Mouse (Mus musculus): ENCODE measurements around the gene Bace2. TPM values are rescaled to one million over a fixed set of nuclear protein-coding genes. Genes with fewer than 3 reads are reported as not detected.
A peak's percentile ranks its signal among the peaks of the same experiment; 100 is the strongest.

Bace2 gene
- 10.0 and 11.2 TPM in 2 replicates for polyA plus RNA-seq (2015; fragmentation: Nextera tagmentation; extraction: Ambion mirVana)

DNA sequence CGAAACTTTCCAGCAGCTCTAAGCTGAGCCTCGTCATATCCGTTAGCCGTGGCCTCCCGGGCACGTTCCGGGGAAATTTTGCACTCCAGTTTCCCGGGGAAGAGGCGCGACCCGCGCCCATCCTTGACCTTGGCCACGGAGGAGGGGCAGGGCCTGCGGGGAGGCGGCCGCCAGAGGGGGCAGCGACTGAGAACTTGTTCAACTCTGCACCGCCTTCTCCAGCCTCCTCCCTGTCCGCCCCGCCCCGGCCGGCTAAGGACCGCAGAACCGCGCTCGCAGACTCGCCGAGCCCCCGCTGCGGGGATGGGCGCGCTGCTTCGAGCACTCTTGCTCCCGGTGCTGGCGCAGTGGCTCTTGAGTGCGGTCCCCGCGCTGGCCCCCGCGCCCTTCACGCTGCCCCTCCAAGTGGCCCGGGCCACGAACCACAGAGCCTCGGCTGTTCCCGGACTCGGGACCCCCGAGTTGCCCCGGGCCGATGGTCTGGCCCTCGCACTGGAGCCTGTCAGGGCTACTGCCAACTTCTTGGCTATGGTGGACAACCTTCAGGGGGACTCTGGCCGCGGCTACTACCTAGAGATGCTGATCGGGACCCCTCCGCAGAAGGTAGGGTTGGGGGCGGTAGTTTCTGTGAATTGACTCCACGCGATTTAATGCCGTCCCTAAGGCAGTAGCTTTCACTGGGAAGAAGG is at the start of gene Bace2:
Bace2 (plus strand) TSS at position 244 of the 689 bp plus-strand sequence.
- ATAC-seq (ENCODE audit: low FRiP score, low TSS enrichment): peak; percentile 92
- Histone ChIP-seq H3K27me3 (ENCODE audit: insufficient read depth, low read length) (peaks cover 23% of the 10 kb centered on the region), H3K9ac (replicated peaks; ENCODE audit: low read length) (peak within 1 kb of the TSS; percentile 61)

DNA sequence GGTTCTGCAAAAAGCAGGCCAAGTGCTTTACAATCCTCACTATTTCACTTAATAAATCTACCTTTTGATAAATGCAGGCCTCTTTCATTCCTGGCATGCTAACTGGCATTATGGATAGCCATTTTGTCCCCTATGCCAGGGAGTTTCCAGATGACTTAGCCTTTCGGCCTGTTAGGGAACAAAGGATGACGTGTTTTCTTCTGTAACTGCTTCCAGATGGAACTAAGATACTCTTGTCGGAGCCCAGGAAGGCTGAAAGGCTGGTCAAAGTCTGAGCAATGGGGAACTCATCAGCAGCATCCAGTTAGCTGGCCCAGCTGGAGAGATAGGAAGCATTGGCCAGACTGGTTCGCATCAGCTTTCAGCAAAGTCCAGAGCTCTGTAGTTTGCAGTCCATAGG is 48.9 kb upstream of the Bace2 start:
- Histone ChIP-seq H3K4me2 (replicated peaks; ENCODE audit: low read depth, low read length) (no peak overlapping the region), H3K9me3 (ENCODE audit: low read length) (no peaks in the 10 kb centered on the region), H3K36me3 (ENCODE audit: insufficient read depth, low read length) (no peaks in the 10 kb centered on the region), H3K9ac (replicated peaks; ENCODE audit: low read length) (no peak overlapping the region), H3K27me3 (ENCODE audit: insufficient read depth, low read length) (no peaks in the 10 kb centered on the region), H3K4me1 (ENCODE audit: insufficient read depth, low read length) (no peaks in the 10 kb centered on the region), H3K27ac (ENCODE audit: low read length) (no peak overlapping the region), H3K4me3 (ENCODE audit: low read length) (no peak overlapping the region)
- 71% methylated on average over 4 of the region's 4 CpGs for WGBS
- ATAC-seq (ENCODE audit: low FRiP score, low TSS enrichment): no peak

More for the DNA sequence above, at the start of gene Bace2:
- Histone ChIP-seq H3K4me3 (ENCODE audit: low read length) (peak within 1 kb of the TSS; percentile 61), H3K27ac (ENCODE audit: low read length) (no peak within 1 kb of the TSS), H3K4me1 (ENCODE audit: insufficient read depth, low read length) (peaks cover 11% of the 10 kb centered on the region), H3K36me3 (ENCODE audit: insufficient read depth, low read length) (no peaks in the 10 kb centered on the region), H3K4me2 (replicated peaks; ENCODE audit: low read depth, low read length) (peak within 1 kb of the TSS; percentile 100), H3K9me3 (ENCODE audit: low read length) (no peaks in the 10 kb centered on the region)
- WGBS: under 1% methylated on average over 57 of the region's 58 CpGs

DNA sequence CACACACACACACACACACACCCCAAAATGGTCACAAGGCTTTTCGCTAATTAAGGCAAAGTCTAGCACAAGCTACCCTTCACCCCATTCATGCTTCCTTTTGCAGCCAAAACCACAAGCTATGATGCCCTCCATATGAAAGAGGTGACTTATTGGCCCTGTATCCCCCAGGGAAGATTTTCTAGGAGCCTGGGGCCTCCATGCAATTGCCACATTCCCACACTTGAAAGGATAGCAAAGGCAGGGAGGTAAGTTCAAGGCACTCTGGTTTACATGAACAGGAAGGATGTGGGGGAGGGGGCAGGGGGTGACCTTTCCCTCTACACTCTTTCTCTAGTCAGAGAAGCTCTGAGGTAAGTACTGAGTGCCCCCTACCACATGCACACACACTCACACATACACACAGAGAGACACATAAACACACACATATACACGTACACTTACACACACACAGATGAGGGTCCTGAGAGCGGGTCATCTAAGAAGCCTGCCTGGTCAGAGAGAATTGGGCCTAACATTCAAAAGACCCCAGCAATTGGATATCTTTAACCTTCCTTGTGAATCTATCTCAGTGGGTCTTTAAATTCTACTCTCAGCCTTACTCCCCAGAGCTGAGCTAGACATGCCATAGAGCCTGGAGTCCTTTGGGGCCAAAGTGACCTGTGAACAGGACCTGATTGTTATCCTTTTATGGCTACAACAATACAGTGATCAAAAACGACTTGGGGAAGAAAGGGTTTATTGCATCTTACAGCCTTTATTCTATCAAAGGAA is 46.6 kb upstream of the Bace2 start:
- Histone ChIP-seq H3K4me2 (replicated peaks; ENCODE audit: low read depth, low read length) (no peak overlapping the region), H3K4me3 (ENCODE audit: low read length) (no peak overlapping the region), H3K9me3 (ENCODE audit: low read length) (no peaks in the 10 kb centered on the region), H3K27me3 (ENCODE audit: insufficient read depth, low read length) (no peaks in the 10 kb centered on the region), H3K36me3 (ENCODE audit: insufficient read depth, low read length) (no peaks in the 10 kb centered on the region), H3K9ac (replicated peaks; ENCODE audit: low read length) (no peak overlapping the region), H3K4me1 (ENCODE audit: insufficient read depth, low read length) (no peaks in the 10 kb centered on the region), H3K27ac (ENCODE audit: low read length) (no peak overlapping the region)
- 58% methylated on average over 4 of the region's 4 CpGs for WGBS
- 0 out of 2 replicates have a peak, but pooled peaks have one; percentile 28 for ATAC-seq (ENCODE audit: low FRiP score, low TSS enrichment)

DNA sequence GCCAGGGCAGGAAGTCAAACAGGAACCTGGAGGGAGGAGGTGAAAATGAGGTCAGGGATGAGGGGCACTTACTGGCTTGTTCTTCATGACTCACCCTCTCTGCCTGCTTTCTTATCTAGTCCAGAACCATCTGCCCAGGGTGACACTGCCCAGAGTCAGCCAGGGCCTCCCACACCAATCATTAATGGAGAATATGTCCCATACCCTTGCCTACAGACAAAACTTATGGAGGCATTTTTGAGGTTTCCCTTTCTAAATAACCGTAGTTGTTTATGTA is 46.0 kb upstream of the Bace2 start:
- ATAC-seq (ENCODE audit: low FRiP score, low TSS enrichment): 0 out of 2 replicates have a peak, but pooled peaks have one; percentile 11
- WGBS: 71% methylated on average over 1 of the region's 1 CpGs
- H3K27me3 ChIP-seq (ENCODE audit: insufficient read depth, low read length): no peaks in the 10 kb centered on the region

DNA sequence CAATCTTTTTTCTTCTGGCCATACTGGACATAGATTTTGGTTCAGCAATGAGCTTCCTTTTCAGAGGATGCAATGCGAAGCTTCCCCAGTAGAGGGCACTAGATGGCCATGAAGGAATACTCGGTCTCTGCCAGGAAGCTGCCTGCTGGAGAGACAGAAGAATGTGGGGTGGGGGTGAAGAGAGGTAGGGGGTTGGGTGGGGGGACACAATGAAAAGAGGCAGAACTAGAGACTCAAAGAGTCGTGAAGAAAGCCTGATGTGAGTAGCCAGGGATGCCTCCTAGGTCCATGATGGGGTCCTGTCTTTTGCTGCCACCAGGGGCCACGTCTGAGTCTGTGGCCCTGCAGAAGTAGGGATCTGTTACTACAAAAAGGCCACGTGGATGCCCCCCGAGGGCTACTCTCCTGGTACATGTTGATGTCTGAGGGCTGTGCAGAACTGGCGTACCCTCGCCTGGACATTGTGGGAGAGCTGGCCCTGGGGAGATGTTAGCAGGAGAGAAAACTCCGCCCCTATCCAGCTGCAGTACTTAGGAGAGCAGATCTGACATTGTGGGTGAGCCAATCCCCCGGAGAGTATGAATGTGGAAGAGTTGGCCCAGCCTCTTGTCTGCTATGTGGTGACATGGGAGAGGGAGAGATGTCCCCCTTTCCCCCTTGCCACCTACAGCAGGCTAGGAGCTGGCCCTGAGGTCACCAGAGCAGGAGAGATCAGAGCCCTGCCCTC is 43.4 kb upstream of the Bace2 start:
- no peak overlapping the region for H3K4me2 ChIP-seq (replicated peaks; ENCODE audit: low read depth, low read length)
- ATAC-seq (ENCODE audit: low FRiP score, low TSS enrichment): peak; percentile 72; the same call in 1 of the 2 replicates
- no peak overlapping the region for H3K4me3 ChIP-seq (ENCODE audit: low read length)
- H3K27ac ChIP-seq (ENCODE audit: low read length): no peak overlapping the region
- no peaks in the 10 kb centered on the region for H3K36me3 ChIP-seq (ENCODE audit: insufficient read depth, low read length)
- WGBS: 33% methylated on average over 10 of the region's 10 CpGs
- H3K27me3 ChIP-seq (ENCODE audit: insufficient read depth, low read length): no peaks in the 10 kb centered on the region
- H3K4me1 ChIP-seq (ENCODE audit: insufficient read depth, low read length): no peaks in the 10 kb centered on the region
- H3K9ac ChIP-seq (replicated peaks; ENCODE audit: low read length): no peak overlapping the region
- no peaks in the 10 kb centered on the region for H3K9me3 ChIP-seq (ENCODE audit: low read length)

More for the DNA sequence above, 46.0 kb upstream of the Bace2 start:
- H3K27ac ChIP-seq (ENCODE audit: low read length): no peak overlapping the region
- H3K4me3 ChIP-seq (ENCODE audit: low read length): no peak overlapping the region
- H3K4me1 ChIP-seq (ENCODE audit: insufficient read depth, low read length): no peaks in the 10 kb centered on the region
- no peaks in the 10 kb centered on the region for H3K9me3 ChIP-seq (ENCODE audit: low read length)
- no peaks in the 10 kb centered on the region for H3K36me3 ChIP-seq (ENCODE audit: insufficient read depth, low read length)
- no peak overlapping the region for H3K4me2 ChIP-seq (replicated peaks; ENCODE audit: low read depth, low read length)
- H3K9ac ChIP-seq (replicated peaks; ENCODE audit: low read length): no peak overlapping the region

DNA sequence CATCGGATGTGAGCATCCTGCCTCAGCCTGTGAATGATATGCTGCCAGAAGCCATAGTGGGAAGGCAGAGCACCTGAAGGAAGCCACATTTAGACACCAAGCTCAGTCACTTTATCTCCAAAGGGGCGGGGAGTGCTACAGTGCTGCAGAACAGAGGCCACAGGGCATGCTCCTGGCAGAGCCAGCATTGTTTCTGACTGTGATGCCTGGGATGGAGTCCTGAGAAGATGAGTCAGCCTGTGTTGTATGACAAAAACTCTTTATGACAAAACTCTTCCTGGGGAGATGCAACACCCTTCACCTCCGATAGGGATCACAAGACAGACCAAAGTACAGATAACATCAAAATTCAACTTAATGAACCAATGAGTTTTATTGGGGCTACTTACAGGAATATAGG is 35.0 kb upstream of the Bace2 start:
- no peak overlapping the region for H3K4me3 ChIP-seq (ENCODE audit: low read length)
- H3K36me3 ChIP-seq (ENCODE audit: insufficient read depth, low read length): no peaks in the 10 kb centered on the region
- no peak overlapping the region for H3K9ac ChIP-seq (replicated peaks; ENCODE audit: low read length)
- no peaks in the 10 kb centered on the region for H3K27me3 ChIP-seq (ENCODE audit: insufficient read depth, low read length)
- WGBS: 90% methylated on average over 3 of the region's 3 CpGs
- H3K27ac ChIP-seq (ENCODE audit: low read length): no peak overlapping the region
- no peaks in the 10 kb centered on the region for H3K9me3 ChIP-seq (ENCODE audit: low read length)
- no peaks in the 10 kb centered on the region for H3K4me1 ChIP-seq (ENCODE audit: insufficient read depth, low read length)
- no peak for ATAC-seq (ENCODE audit: low FRiP score, low TSS enrichment)
- no peak overlapping the region for H3K4me2 ChIP-seq (replicated peaks; ENCODE audit: low read depth, low read length)

DNA sequence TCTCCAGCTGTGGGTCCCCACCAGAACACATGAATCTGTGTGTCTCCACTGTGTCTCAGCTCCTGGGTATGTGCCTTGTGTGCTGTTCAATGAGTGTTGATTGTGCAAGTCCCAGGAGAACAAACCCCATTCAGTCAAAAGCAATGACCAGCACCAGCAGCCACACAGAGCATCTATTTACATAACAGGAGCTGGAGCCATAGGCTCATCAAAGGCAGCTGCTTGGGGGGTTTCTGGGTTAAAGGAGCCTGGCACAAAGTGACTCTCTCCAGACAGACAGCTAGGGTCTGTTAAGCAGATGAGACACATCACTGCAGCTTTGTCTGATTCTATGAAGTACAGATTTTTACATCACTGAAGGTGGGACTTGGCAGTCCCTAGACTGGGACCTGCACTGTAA is 33.9 kb upstream of the Bace2 start:
- Histone ChIP-seq H3K27me3 (ENCODE audit: insufficient read depth, low read length) (no peaks in the 10 kb centered on the region), H3K4me1 (ENCODE audit: insufficient read depth, low read length) (no peaks in the 10 kb centered on the region), H3K27ac (ENCODE audit: low read length) (no peak overlapping the region), H3K9me3 (ENCODE audit: low read length) (no peaks in the 10 kb centered on the region), H3K4me2 (replicated peaks; ENCODE audit: low read depth, low read length) (no peak overlapping the region), H3K9ac (replicated peaks; ENCODE audit: low read length) (no peak overlapping the region), H3K36me3 (ENCODE audit: insufficient read depth, low read length) (no peaks in the 10 kb centered on the region), H3K4me3 (ENCODE audit: low read length) (no peak overlapping the region)
- no peak for ATAC-seq (ENCODE audit: low FRiP score, low TSS enrichment)

DNA sequence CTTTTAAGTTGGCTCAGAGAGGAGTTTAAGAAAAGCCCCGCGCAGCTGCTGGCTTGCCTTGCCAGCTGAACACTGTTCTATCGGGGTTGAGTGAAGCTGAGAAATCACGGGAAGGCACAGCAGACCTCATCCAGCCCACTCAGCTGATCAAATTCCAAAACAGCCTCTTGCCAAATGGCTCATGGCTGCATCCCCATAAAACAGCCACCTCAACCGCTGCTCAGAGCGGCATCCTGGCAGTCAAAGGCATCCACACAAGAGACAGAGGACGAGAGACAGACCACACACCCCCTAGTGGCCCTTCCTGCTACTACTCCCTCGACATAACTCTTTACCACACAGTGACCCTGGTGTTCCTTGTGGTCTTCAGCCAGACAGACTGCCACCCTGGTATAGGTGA is 30.6 kb upstream of the Bace2 start:
- H3K4me2 ChIP-seq (replicated peaks; ENCODE audit: low read depth, low read length): no peak overlapping the region
- no peaks in the 10 kb centered on the region for H3K9me3 ChIP-seq (ENCODE audit: low read length)
- 19% methylated on average over 8 of the region's 8 CpGs for WGBS
- no peaks in the 10 kb centered on the region for H3K36me3 ChIP-seq (ENCODE audit: insufficient read depth, low read length)
- no peak overlapping the region for H3K4me3 ChIP-seq (ENCODE audit: low read length)
- ATAC-seq (ENCODE audit: low FRiP score, low TSS enrichment): no peak
- H3K27ac ChIP-seq (ENCODE audit: low read length): no peak overlapping the region
- no peak overlapping the region for H3K9ac ChIP-seq (replicated peaks; ENCODE audit: low read length)
- H3K27me3 ChIP-seq (ENCODE audit: insufficient read depth, low read length): no peaks in the 10 kb centered on the region
- no peaks in the 10 kb centered on the region for H3K4me1 ChIP-seq (ENCODE audit: insufficient read depth, low read length)

DNA sequence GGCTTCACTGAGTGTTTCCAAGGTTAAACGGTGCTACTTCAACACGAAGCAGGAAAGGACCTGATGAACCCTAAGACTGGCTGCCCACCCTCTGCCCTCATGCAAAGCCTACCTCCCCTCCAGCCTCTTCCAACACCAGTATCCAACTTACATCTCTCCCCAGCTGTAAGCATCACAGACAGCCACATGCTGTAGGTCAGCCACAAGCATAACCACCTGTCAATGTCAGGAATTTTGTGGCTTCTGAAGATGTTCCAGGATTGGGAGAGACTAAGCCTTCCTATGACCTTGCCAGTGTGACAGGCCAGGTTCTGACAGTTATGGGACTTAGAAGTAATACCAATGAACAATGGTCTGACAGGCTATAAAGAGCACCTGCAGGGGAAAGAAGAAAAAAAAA is 27.9 kb upstream of the Bace2 start:
- H3K27ac ChIP-seq (ENCODE audit: low read length): no peak overlapping the region
- H3K9ac ChIP-seq (replicated peaks; ENCODE audit: low read length): no peak overlapping the region
- no peaks in the 10 kb centered on the region for H3K4me1 ChIP-seq (ENCODE audit: insufficient read depth, low read length)
- WGBS: 82% methylated on average over 2 of the region's 2 CpGs
- no peak overlapping the region for H3K4me2 ChIP-seq (replicated peaks; ENCODE audit: low read depth, low read length)
- H3K9me3 ChIP-seq (ENCODE audit: low read length): no peaks in the 10 kb centered on the region
- no peak overlapping the region for H3K4me3 ChIP-seq (ENCODE audit: low read length)
- no peak for ATAC-seq (ENCODE audit: low FRiP score, low TSS enrichment)
- H3K36me3 ChIP-seq (ENCODE audit: insufficient read depth, low read length): no peaks in the 10 kb centered on the region
- no peaks in the 10 kb centered on the region for H3K27me3 ChIP-seq (ENCODE audit: insufficient read depth, low read length)

DNA sequence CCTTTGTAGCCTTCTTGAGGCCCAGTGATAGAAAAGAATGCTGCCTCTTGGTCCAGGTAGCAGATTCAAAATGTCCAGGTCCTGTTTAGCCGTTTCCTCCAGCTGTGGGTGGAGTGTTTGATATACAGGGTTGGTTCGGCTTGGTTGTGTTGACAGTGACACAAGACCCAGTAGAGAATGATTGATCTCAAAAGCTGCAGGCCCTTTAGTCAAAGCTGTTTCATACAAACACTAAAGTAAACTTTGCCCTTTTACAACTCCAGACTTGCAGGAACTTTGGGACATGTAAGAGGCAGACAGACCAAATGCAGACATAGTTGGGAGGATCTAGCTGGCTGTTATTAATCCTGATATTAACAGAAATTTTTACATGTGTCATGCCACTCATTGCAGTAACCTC is 3.5 kb upstream of the Bace2 start:
- no peak overlapping the region for H3K27ac ChIP-seq (ENCODE audit: low read length)
- peaks cover 10% of the 10 kb centered on the region for H3K27me3 ChIP-seq (ENCODE audit: insufficient read depth, low read length)
- no peaks in the 10 kb centered on the region for H3K36me3 ChIP-seq (ENCODE audit: insufficient read depth, low read length)
- no peak overlapping the region for H3K4me2 ChIP-seq (replicated peaks; ENCODE audit: low read depth, low read length)
- ATAC-seq (ENCODE audit: low FRiP score, low TSS enrichment): no peak
- H3K9me3 ChIP-seq (ENCODE audit: low read length): no peaks in the 10 kb centered on the region
- no peak overlapping the region for H3K4me3 ChIP-seq (ENCODE audit: low read length)
- H3K9ac ChIP-seq (replicated peaks; ENCODE audit: low read length): no peak overlapping the region
- 70% methylated on average over 2 of the region's 2 CpGs for WGBS
- peaks cover 11% of the 10 kb centered on the region for H3K4me1 ChIP-seq (ENCODE audit: insufficient read depth, low read length)

Measured in kidney, embryonic 16.5 days (tissue).